Mouse (Mus musculus) midbrain, postnatal 0 days (tissue): ENCODE data around the gene Tox2. TPM values are rescaled to one million over a fixed set of nuclear protein-coding genes. Genes with fewer than 3 reads are reported as not detected.

ENCODE experiments used
- ATAC-seq: fragments of 200-750 bp; cut with Nextera tagmentation; 2 replicates; pipeline ENCODE4 v1.8.0; 2017; ENCODE audit warnings: moderate number of reproducible peaks, mild to moderate bottlenecking, moderate TSS enrichment, moderate library complexity; ENCODE audit not compliant: low FRiP score
- DNase-seq: peaks from one replicate; pipeline ENCODE4 v3.0.0-alpha.2; 2015; ENCODE audit warnings: low spot score
- H3K27ac ChIP-seq: fragments of 300-500 bp; sonication (generic); 2 replicates; pipeline ENCODE4 v1.5.1; 2014; ENCODE audit warnings: low read depth, mild to moderate bottlenecking, low read length, mixed read lengths
- H3K27me3 ChIP-seq: fragments of 300-500 bp; sonication (generic); 2 replicates; pipeline ENCODE4 v1.6.1; 2014; ENCODE audit warnings: low read length, control low read depth, mixed read lengths; ENCODE audit not compliant: insufficient read depth
- H3K36me3 ChIP-seq: fragments of 300-500 bp; sonication (generic); 2 replicates; pipeline ENCODE4 v1.6.1; 2014; ENCODE audit warnings: low read length, control low read depth, mixed read lengths; ENCODE audit not compliant: insufficient read depth
- H3K4me1 ChIP-seq: fragments of 300-500 bp; sonication (generic); 2 replicates; pipeline ENCODE4 v1.6.1; 2014; ENCODE audit warnings: mild to moderate bottlenecking, control low read depth, antibody characterized with exemption, low read length, mixed read lengths; ENCODE audit not compliant: insufficient read depth
- H3K4me2 ChIP-seq: fragments of 300-500 bp; sonication (generic); 2 replicates; pipeline ENCODE4 v1.6.1; 2014; ENCODE audit warnings: low read depth, mild to moderate bottlenecking, low read length, mixed read lengths; ENCODE audit not compliant: poor library complexity, severe bottlenecking
- H3K4me3 ChIP-seq: fragments of 300-500 bp; sonication (generic); 2 replicates; pipeline ENCODE4 v1.5.1; 2014; ENCODE audit warnings: low read depth, mild to moderate bottlenecking, low read length, moderate library complexity
- H3K9ac ChIP-seq: fragments of 300-500 bp; sonication (generic); replicated peaks from 2 replicates; pipeline ENCODE4 v1.6.1; 2014; ENCODE audit warnings: mild to moderate bottlenecking, low read length, moderate library complexity, mixed read lengths; ENCODE audit not compliant: poor library complexity, severe bottlenecking
- H3K9me3 ChIP-seq: fragments of 300-500 bp; sonication (generic); 2 replicates; pipeline ENCODE4 v1.6.1; 2016; ENCODE audit warnings: low read length, control low read depth
- CTCF ChIP-seq: IDR thresholded peaks from 2 replicates; pipeline ENCODE4 v1.5.1; 2016; ENCODE audit warnings: antibody characterized with exemption, mild to moderate bottlenecking
- WGBS: fragments of 180-500 bp; shearing (Covaris S2); extraction: QIAGEN DNeasy Blood & Tissue Kit; methylation state at CpG from one replicate; pipeline ENCODE4 v1.1.7; 2014; 5-methylcytosine and 5-hydroxymethylcytosine counted together
- polyA plus RNA-seq: library from polyadenylated mRNA; unstranded; fragments of >200 nt; fragmentation: Nextera tagmentation; extraction: Ambion mirVana; gene quantifications from 2 replicates; pipeline ENCODE4 v1.2.1, GENCODE M21; 2015
- total RNA-seq: library from RNA; depleted of rRNA; stranded (reverse); fragments of >200 nt; gene quantifications from 2 replicates; pipeline ENCODE4 v1.2.3, GENCODE M21; 2014

Gene Tox2
- total and polyA plus RNA-seq, 2 experiments from 2014 or later, result 7.6 to 64.7 TPM

DNA sequence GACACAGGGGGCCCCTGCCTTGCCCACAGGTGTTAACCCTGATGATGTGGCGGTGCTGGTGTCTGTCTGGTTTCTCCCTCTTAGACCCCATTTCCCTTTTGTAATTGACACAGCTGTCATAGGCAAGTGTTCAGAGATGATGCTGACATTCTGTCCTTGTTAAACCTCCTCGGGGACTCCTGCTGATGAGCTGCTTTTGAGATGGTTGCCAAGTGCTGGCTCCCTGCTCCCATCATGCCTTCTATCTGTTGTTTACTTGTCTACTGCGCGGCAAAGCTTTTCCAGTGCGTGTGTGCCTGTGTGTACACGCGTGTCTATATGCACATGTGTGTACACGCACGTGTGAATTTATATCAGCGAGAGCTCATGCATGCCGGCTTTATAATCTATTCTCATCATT, 31.0 kb upstream of the Tox2 start:
- Histone ChIP-seq H3K4me2 (no peak overlapping the region), H3K36me3 (no peaks in the 10 kb centered on the region), H3K27ac (no peak overlapping the region), H3K4me3 (no peak overlapping the region), H3K27me3 (no peaks in the 10 kb centered on the region), H3K9me3 (no peaks in the 10 kb centered on the region), H3K9ac (no peak overlapping the region), H3K4me1 (peaks cover 4% of the 10 kb centered on the region; the same call in 1 of the 2 replicates)
- WGBS, result 78% methylated on average over 11 of the region's 11 CpGs
- ATAC-seq (no peak), DNase-seq (peak; percentile 34)
- no peak for TF ChIP-seq CTCF

DNA sequence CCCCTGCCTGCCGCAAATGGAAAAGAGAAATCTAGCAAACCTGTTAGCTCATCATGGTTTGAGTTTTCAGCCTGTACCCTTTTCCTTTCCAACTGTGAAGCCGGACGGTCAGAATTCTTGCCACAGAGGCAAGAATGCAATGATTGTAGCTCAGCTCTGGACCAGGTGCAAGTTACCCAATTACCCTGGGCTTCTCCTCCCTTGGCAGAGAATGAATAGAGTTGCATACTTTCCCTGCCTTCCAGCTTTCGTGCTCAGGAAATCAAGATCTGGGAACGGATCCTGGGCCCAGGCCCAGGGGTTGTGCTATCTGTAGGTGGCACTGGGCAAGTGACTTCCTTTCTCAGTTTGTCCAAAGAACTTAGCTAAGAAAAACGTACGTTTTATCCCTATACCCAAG, 28.9 kb upstream of the Tox2 start:
- 58% methylated on average over 7 of the region's 7 CpGs for WGBS
- ATAC-seq (no peak), DNase-seq (no peak)
- H3K36me3 ChIP-seq, result no peaks in the 10 kb centered on the region
- H3K9ac ChIP-seq, result no peak overlapping the region
- no peak overlapping the region for H3K4me3 ChIP-seq
- no peak overlapping the region for H3K4me2 ChIP-seq
- TF ChIP-seq CTCF, result no peak
- H3K9me3 ChIP-seq, result no peaks in the 10 kb centered on the region
- no peaks in the 10 kb centered on the region for H3K27me3 ChIP-seq
- H3K27ac ChIP-seq, result no peak overlapping the region
- peaks cover 4% of the 10 kb centered on the region; the same call in 1 of the 2 replicates for H3K4me1 ChIP-seq

DNA sequence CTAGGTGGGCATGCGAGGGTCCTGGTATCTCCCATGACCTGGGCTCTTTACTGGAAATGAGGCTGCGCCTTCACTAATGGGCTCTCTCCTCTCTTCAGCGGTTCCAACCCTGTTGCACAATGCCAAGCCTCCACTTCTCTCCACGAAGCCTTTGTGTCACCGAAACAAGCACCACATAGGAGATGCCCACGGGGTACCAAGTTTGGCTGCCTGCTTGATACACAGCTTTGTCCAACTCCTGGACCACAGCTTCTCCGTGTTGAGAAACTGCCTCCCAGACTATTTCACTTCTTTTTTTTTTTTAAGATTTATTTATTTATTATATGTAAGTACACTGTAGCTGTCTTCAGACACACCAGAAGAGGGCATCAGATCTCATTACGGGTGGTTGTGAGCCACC, 27.1 kb upstream of the Tox2 start:
- H3K4me3 ChIP-seq, result no peak overlapping the region
- H3K36me3 ChIP-seq, result no peaks in the 10 kb centered on the region
- no peak overlapping the region for H3K9ac ChIP-seq
- peaks cover 4% of the 10 kb centered on the region; the same call in 1 of the 2 replicates for H3K4me1 ChIP-seq
- no peaks in the 10 kb centered on the region for H3K9me3 ChIP-seq
- no peaks in the 10 kb centered on the region for H3K27me3 ChIP-seq
- DNase-seq, result no peak
- H3K27ac ChIP-seq, result no peak overlapping the region
- TF ChIP-seq CTCF, result no peak
- H3K4me2 ChIP-seq, result no peak overlapping the region
- 92% methylated on average over 7 of the region's 8 CpGs for WGBS
- ATAC-seq, result no peak

DNA sequence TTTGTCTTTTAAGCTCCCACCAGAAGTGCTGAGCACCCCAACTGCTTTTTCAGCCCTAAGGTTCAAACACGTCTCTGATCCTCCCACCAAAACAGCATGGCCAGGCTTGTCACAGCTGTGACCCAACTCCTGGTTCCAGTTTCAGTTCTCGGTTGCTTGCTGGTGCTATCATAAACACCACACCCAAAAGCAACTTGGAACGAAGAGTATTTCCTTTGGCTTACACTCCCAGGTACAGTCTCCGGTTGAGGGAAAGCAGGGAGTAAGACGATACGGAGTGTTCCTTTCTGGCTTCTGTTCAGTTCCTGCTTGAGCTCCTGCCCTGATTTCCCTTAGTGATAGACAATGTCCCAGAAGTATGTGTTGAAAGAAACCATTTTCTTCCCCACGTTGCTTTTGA, 26.4 kb upstream of the Tox2 start:
- DNase-seq, result no peak
- Histone ChIP-seq H3K27ac (no peak overlapping the region), H3K9ac (no peak overlapping the region), H3K4me3 (no peak overlapping the region), H3K4me2 (no peak overlapping the region), H3K36me3 (no peaks in the 10 kb centered on the region), H3K4me1 (peaks cover 4% of the 10 kb centered on the region; the same call in 1 of the 2 replicates), H3K27me3 (no peaks in the 10 kb centered on the region), H3K9me3 (no peaks in the 10 kb centered on the region)
- WGBS, result 67% methylated on average over 7 of the region's 7 CpGs
- no peak for TF ChIP-seq CTCF
- no peak for ATAC-seq

DNA sequence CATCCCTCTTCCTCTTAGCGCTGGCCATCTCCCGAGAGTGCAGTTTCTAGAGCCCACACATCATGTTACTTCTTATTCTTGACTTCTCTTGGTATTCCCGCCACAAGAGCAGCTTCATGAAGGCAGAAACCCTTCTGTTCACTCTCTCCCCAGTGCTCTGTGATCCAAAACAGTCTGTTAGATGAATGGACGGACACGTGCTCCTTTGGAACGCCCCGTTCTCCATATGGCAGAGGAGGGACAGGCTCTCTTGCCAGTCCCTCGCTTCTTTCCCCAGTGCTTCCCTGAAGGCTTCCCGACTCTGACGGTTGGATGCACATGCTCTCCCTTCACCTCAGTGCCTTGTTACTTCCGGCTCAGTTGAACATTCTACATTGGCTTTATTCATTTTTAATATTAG, 15.4 kb upstream of the Tox2 start:
- Histone ChIP-seq H3K4me1 (no peaks in the 10 kb centered on the region), H3K4me3 (no peak overlapping the region), H3K4me2 (no peak overlapping the region), H3K9me3 (no peaks in the 10 kb centered on the region), H3K36me3 (no peaks in the 10 kb centered on the region), H3K27me3 (no peaks in the 10 kb centered on the region), H3K9ac (no peak overlapping the region), H3K27ac (no peak overlapping the region)
- TF ChIP-seq CTCF, result no peak
- peak; percentile 56 for DNase-seq
- no peak for ATAC-seq
- 58% methylated on average over 11 of the region's 11 CpGs for WGBS

DNA sequence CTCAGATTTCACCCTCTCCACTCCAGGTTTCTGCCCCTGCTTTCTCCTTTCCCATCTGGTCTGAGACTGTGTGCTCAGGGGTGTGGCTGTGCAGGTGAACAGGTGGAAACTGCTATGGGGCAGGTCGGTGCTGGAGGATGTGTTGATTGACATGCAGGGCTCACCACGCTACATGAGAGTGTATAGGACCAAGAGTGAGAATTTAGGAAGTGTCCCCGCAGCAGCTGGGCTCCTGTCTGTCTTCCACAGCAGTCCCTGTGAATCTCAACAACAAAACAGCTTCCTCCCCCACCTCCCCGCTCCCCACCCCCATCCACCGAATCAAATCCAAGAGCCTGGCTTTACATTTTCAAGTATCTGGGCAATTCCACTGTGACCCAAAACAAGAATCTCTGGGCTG, 13.3 kb upstream of the Tox2 start:
- H3K27ac ChIP-seq, result no peak overlapping the region
- no peaks in the 10 kb centered on the region for H3K36me3 ChIP-seq
- H3K4me3 ChIP-seq, result no peak overlapping the region
- H3K4me2 ChIP-seq, result no peak overlapping the region
- 16% methylated on average over 5 of the region's 5 CpGs for WGBS
- no peak overlapping the region for H3K9ac ChIP-seq
- no peaks in the 10 kb centered on the region for H3K9me3 ChIP-seq
- no peak for DNase-seq
- TF ChIP-seq CTCF, result no peak
- H3K27me3 ChIP-seq, result no peaks in the 10 kb centered on the region
- ATAC-seq, result no peak
- no peaks in the 10 kb centered on the region for H3K4me1 ChIP-seq
